ENCODE assay signal across 22 mouse cellular contexts in the genomic region with DNA sequence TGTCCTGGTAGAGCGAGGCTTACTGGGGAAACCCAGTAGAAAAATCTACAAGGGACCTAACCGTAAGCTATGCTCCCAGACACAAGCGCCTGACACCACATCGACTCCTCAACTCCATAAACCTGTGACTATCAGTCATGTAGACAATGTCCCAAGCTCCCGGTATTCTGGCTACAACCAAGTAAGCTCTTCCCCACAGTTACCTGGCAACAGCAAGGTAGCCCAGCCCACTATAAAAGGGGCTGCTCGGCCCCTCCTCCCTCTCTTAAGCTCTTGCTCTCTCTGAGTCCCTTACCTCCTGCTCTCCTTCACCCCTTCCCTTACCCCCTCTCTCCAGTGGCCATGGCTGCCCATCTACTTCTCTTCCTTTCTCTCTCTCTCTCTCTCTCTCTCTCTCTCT.
DNase-seq lines count a peak whose midpoint lies in the region; TF ChIP-seq lines count a peak whose summit lies in the region.
"Had no signal": no experiment of that assay in that cellular context is flagged by ENCODE, and none has a peak within 500 bp of the region (broad histone marks: within the 10 kb centered on the region; RNA-seq: fewer than 3 reads in every experiment).

No protein-coding gene starts in this region.

- H3K4me3 ChIP-seq in ES-E14 (ENCODE audit: insufficient read depth in 1 of 2, low read depth in 1 of 2, low read length in 2 of 2, poor library complexity in 1 of 2, severe bottlenecking in 1 of 2) = peak overlapping the region in 1 of 2 experiments; percentile 16; a peak in 1 of 4 replicates
- H3K4me3 ChIP-seq: embryonic facial prominence, embryonic 10.5 days; embryonic facial prominence, embryonic 12.5 days; forebrain, embryonic 13.5 days; forebrain, embryonic 15.5 days had no signal

- no peaks in the 10 kb centered on the region for H3K9me3 ChIP-seq in ES-E14 (ENCODE audit: control insufficient read depth, insufficient read depth, low read depth, low read length)
- H3K9me3 ChIP-seq: embryonic facial prominence, embryonic 10.5 days; embryonic facial prominence, embryonic 12.5 days; forebrain, embryonic 13.5 days; forebrain, embryonic 15.5 days had no signal

- H3K36me3 ChIP-seq in ES-E14 (ENCODE audit: control insufficient read depth, insufficient read depth, low read length, poor library complexity, severe bottlenecking) = no peaks in the 10 kb centered on the region
- H3K36me3 ChIP-seq: embryonic facial prominence, embryonic 10.5 days; embryonic facial prominence, embryonic 12.5 days; forebrain, embryonic 15.5 days had no signal

- peak; percentile 57 for DNase-seq in heart, adult 11 months
- DNase-seq in heart, adult 8-10 months (ENCODE audit: low spot score) = no peak
- DNase-seq in right cerebral cortex, postnatal 25 days = peak; percentile 3
- DNase-seq in right cerebral cortex, adult 2 months (ENCODE audit: low spot score in 2 of 2) = no peak
- DNase-seq in ES-E14 (ENCODE audit: low read depth, low spot score) = peak; percentile 11
- peak; percentile 65 for DNase-seq in ZHBTc4 (ENCODE audit: low read depth, low spot score)
- no peak for DNase-seq in cerebellum, adult 8-10 months
- no peak for DNase-seq in left cerebral cortex, postnatal 4 days
- DNase-seq: adrenal gland, adult 2 months; adrenal gland, postnatal 10 days; adrenal gland, postnatal 25 days; B cell, adult 2 months; cerebellum, adult 11 months; cerebellum, adult 18-20 months; cerebellum, adult 9-10 months; cerebellum, postnatal 10 days; cerebellum, postnatal 25 days; forebrain, postnatal 0 days had no signal

- no peak overlapping the region for H3K27ac ChIP-seq in ES-E14 (ENCODE audit: insufficient read depth, low read depth, low read length, poor library complexity, severe bottlenecking)
- H3K27ac ChIP-seq: embryonic facial prominence, embryonic 10.5 days; embryonic facial prominence, embryonic 12.5 days; forebrain, embryonic 13.5 days; forebrain, embryonic 15.5 days had no signal

- in situ Hi-C loops in ES-E14 (cut with MboI; ENCODE audit: low sequenced_read_pairs in 2 of 2, unreplicated experiment in 2 of 2) = no loop called here

- no peaks in the 10 kb centered on the region for H3K4me1 ChIP-seq in ES-E14 (ENCODE audit: control insufficient read depth in 2 of 2, insufficient read depth in 2 of 2, low read length in 2 of 2, poor library complexity in 1 of 2)
- H3K4me1 ChIP-seq: embryonic facial prominence, embryonic 10.5 days; embryonic facial prominence, embryonic 12.5 days; forebrain, embryonic 13.5 days; forebrain, embryonic 15.5 days had no signal

- intact Hi-C loops in left cerebral cortex, postnatal 4 days (cut with DNase I) = no loop called here

- no peak overlapping the region for H3K9ac ChIP-seq in ES-E14 (ENCODE audit: insufficient read depth, low read depth, low read length, poor library complexity, severe bottlenecking)
- H3K9ac ChIP-seq: embryonic facial prominence, embryonic 12.5 days; forebrain, embryonic 13.5 days; forebrain, embryonic 15.5 days; forebrain, postnatal 0 days had no signal

TF ChIP-seq in ES-E14, 5 proteins besides CTCF, POLR2A, EP300 and RAD21:
- no peak for TF ChIP-seq MAFK (IDR thresholded peaks at IDR 0.05; ENCODE audit: insufficient read depth, low read depth, low read length)
- no peak for TF ChIP-seq HCFC1 (IDR thresholded peaks at IDR 0.05; ENCODE audit: borderline replicate concordance, insufficient read depth, low read length)
- TF ChIP-seq ZNF384 (IDR thresholded peaks at IDR 0.05; ENCODE audit: low read depth, low read length) = no peak
- TF ChIP-seq CHD2 (IDR thresholded peaks at IDR 0.05; ENCODE audit: low read depth, low read length) = no peak
TF ChIP-seq in ES-E14: peak in this region for 0.

Comparison
In these comparisons a context has a peak if more than half of its experiments do, and no peak if none do; other contexts are left out.
1. DNase-seq: peak in heart, adult 11 months (single experiment), right cerebral cortex, postnatal 25 days (single experiment), ES-E14 (single experiment) and ZHBTc4 (single experiment); none in heart, adult 8-10 months (single experiment), right cerebral cortex, adult 2 months (0 of 2), cerebellum, adult 8-10 months (single experiment) and left cerebral cortex, postnatal 4 days (single experiment).